Mouse (Mus musculus): ENCODE measurements around the gene Ankrd50. TPM values are rescaled to one million over a fixed set of nuclear protein-coding genes. Genes with fewer than 3 reads are reported as not detected.
A peak's percentile ranks its signal among the peaks of the same experiment; 100 is the strongest.

Gene Ankrd50
- 1 to 10 TPM; 5.5 TPM for polyA plus RNA-seq (2017; shearing (Covaris generic))

GRCm38 (mm10) chr3:38484191-38485106, at the start of gene Ankrd50:
TSS of gene Ankrd50 (minus strand) at chr3:38484844.
- peak; percentile 90 for ATAC-seq

- ATAC-seq: no peak
Observed at GRCm38 (mm10) chr3:38534245-38534644, 49.6 kb upstream of the Ankrd50 start.

GRCm38 (mm10) chr3:38520426-38520825, 35.8 kb upstream of the Ankrd50 start:
- ATAC-seq: no peak

GRCm38 (mm10) chr3:38519971-38520370, 35.3 kb upstream of the Ankrd50 start:
- ATAC-seq: no peak

GRCm38 (mm10) chr3:38503606-38504005, 19.0 kb upstream of the Ankrd50 start:
- no peak for ATAC-seq

GRCm38 (mm10) chr3:38502156-38502555, 17.5 kb upstream of the Ankrd50 start:
- ATAC-seq: no peak

GRCm38 (mm10) chr3:38501739-38502138, 17.1 kb upstream of the Ankrd50 start:
- ATAC-seq: no peak

GRCm38 (mm10) chr3:38501316-38501715, 16.7 kb upstream of the Ankrd50 start:
- no peak for ATAC-seq

GRCm38 (mm10) chr3:38498561-38498960, 13.9 kb upstream of the Ankrd50 start:
- no peak for ATAC-seq

GRCm38 (mm10) chr3:38496795-38497385, 12.2 kb upstream of the Ankrd50 start:
- peak; percentile 73 for ATAC-seq

- no peak for ATAC-seq
Observed at GRCm38 (mm10) chr3:38491702-38492101, 7.1 kb upstream of the Ankrd50 start.

- ATAC-seq: no peak
Observed at GRCm38 (mm10) chr3:38491236-38491635, 6.6 kb upstream of the Ankrd50 start.

GRCm38 (mm10) chr3:38490720-38491119, 6.1 kb upstream of the Ankrd50 start:
- no peak for ATAC-seq

- ATAC-seq: no peak
Observed at GRCm38 (mm10) chr3:38485107-38485545, 482 bp upstream of the Ankrd50 start.

GRCm38 (mm10) chr3:38483551-38483950, 1.1 kb downstream of the Ankrd50 start:
- ATAC-seq: peak; percentile 17

- no peak for ATAC-seq
Observed at GRCm38 (mm10) chr3:38482749-38483148, 1.9 kb downstream of the Ankrd50 start.

GRCm38 (mm10) chr3:38481106-38481505, 3.5 kb downstream of the Ankrd50 start:
- ATAC-seq: no peak

- no peak for ATAC-seq
Observed at GRCm38 (mm10) chr3:38477936-38478335, 6.7 kb downstream of the Ankrd50 start.

- ATAC-seq: no peak
Observed at GRCm38 (mm10) chr3:38475587-38475986, 9.1 kb downstream of the Ankrd50 start.

GRCm38 (mm10) chr3:38473138-38473537, 11.5 kb downstream of the Ankrd50 start:
- no peak for ATAC-seq

GRCm38 (mm10) chr3:38471516-38471915, 13.1 kb downstream of the Ankrd50 start:
- ATAC-seq: no peak

GRCm38 (mm10) chr3:38468131-38468530, 16.5 kb downstream of the Ankrd50 start:
- no peak for ATAC-seq

GRCm38 (mm10) chr3:38466880-38467405, 17.7 kb downstream of the Ankrd50 start:
- ATAC-seq: no peak

- ATAC-seq: no peak
Observed at GRCm38 (mm10) chr3:38466139-38466538, 18.5 kb downstream of the Ankrd50 start.

Measured in CD4-positive, CD25-positive, alpha-beta regulatory T cell, adult 4 months (primary cell).